Comparison of ENCODE assay signal across 8 mouse cellular contexts in genomic region chr4:147904313-147905089, GRCm38 (mm10). TPM values are rescaled to one million over a fixed set of nuclear protein-coding genes. Genes with fewer than 3 reads are reported as not detected.
DNase-seq lines count a peak whose midpoint lies in the region; ATAC-seq lines count a peak whose summit lies in the region.

Gene Mfn2 (minus strand): TSS chr4:147904704.

- no peaks in the 10 kb centered on the region for H3K9me3 ChIP-seq in hindbrain, embryonic 12.5 days (replicated peaks)

- H3K4me1 ChIP-seq in hindbrain, embryonic 12.5 days: peaks cover 15% of the 10 kb centered on the region

- peaks cover 28% of the 10 kb centered on the region for H3K36me3 ChIP-seq in hindbrain, embryonic 12.5 days

- peak within 1 kb of the TSS; percentile 87 for H3K27ac ChIP-seq in hindbrain, embryonic 12.5 days

- no peaks in the 10 kb centered on the region for H3K27me3 ChIP-seq in hindbrain, embryonic 12.5 days

- ATAC-seq in hindbrain, embryonic 12.5 days (ENCODE audit: low FRiP score): peak; percentile 94

- peak; percentile 88 for DNase-seq in NIH3T3 (ENCODE audit: low read depth)
- peak; percentile 96 for DNase-seq in cerebellum, postnatal 10 days
- DNase-seq in frontal cortex, postnatal 10 days (ENCODE audit: low spot score in 2 of 2): peak; percentile 86 to 90
- peak; percentile 94 to 95 for DNase-seq in layer of hippocampus, postnatal 14 days (ENCODE audit: low spot score in 2 of 2)
- peak; percentile 89 for DNase-seq in lung, postnatal 14 days
- DNase-seq in retina, adult 2 months (ENCODE audit: low read depth, low spot score): peak; percentile 83
- peak; percentile 89 to 90 for DNase-seq in thymus, postnatal 36 days

- H3K9ac ChIP-seq in hindbrain, embryonic 12.5 days: peak within 1 kb of the TSS; percentile 91

- peak within 1 kb of the TSS; percentile 93 for H3K4me3 ChIP-seq in hindbrain, embryonic 12.5 days

- under 1% methylated on average over 59 of the region's 59 CpGs for WGBS in hindbrain, embryonic 12.5 days

- peak within 1 kb of the TSS; percentile 74 for H3K4me2 ChIP-seq in hindbrain, embryonic 12.5 days (replicated peaks)

RNA-seq across cellular contexts. Expression of gene Mfn2, which starts in this region (rescaled TPM):
- polyA plus RNA-seq in hindbrain, embryonic 12.5 days (2016; fragmentation: Nextera tagmentation; extraction: Ambion mirVana): 69.7 and 73.1 TPM in 2 replicates
- total RNA-seq in layer of hippocampus, postnatal 14 days (2021): 100 to 1,000 TPM; 188 to 200 TPM

Comparison
In these comparisons a context has a peak if more than half of its experiments do, and no peak if none do; other contexts are left out.
1. Peak in every context shown above with its lines: DNase-seq, ATAC-seq, H3K4me3 ChIP-seq and H3K27ac ChIP-seq.